Mouse (Mus musculus) limb, embryonic 14.5 days (tissue): ENCODE results near the gene Gpr3. TPM values are rescaled to one million over a fixed set of nuclear protein-coding genes. Genes with fewer than 3 reads are reported as not detected.

ENCODE experiments used
- ATAC-seq: fragments of 200-750 bp; cut with Nextera tagmentation; 2 replicates; pipeline ENCODE4 v1.8.0; 2017; ENCODE audit warnings: low read depth, moderate number of reproducible peaks, moderate TSS enrichment; ENCODE audit not compliant: low FRiP score
- DNase-seq: peaks from one replicate; pipeline ENCODE4 v3.0.0-alpha.2; 2015; ENCODE audit warnings: low spot score
- H3K27ac ChIP-seq: fragments of 300-500 bp; sonication (generic); replicated peaks from 2 replicates; pipeline ENCODE4 v1.5.1; 2014; ENCODE audit warnings: low read depth, mild to moderate bottlenecking, low read length, moderate library complexity, mixed read lengths
- H3K27me3 ChIP-seq: fragments of 300-500 bp; sonication (generic); 2 replicates; pipeline ENCODE4 v1.6.1; 2014; ENCODE audit warnings: low read length, mixed read lengths; ENCODE audit not compliant: control insufficient read depth, insufficient read depth
- H3K36me3 ChIP-seq: fragments of 300-500 bp; sonication (generic); 2 replicates; pipeline ENCODE4 v1.6.1; 2014; ENCODE audit warnings: mild to moderate bottlenecking, low read length, moderate library complexity, mixed read lengths; ENCODE audit not compliant: control insufficient read depth, insufficient read depth
- H3K4me1 ChIP-seq: fragments of 300-500 bp; sonication (generic); 2 replicates; pipeline ENCODE4 v1.6.1; 2014; ENCODE audit warnings: antibody characterized with exemption, low read length, mixed read lengths; ENCODE audit not compliant: control insufficient read depth, insufficient read depth
- H3K4me2 ChIP-seq: fragments of 300-500 bp; sonication (generic); replicated peaks from 2 replicates; pipeline ENCODE4 v1.6.1; 2014; ENCODE audit warnings: low read depth, mild to moderate bottlenecking, low read length, moderate library complexity; ENCODE audit not compliant: severe bottlenecking
- H3K4me3 ChIP-seq: fragments of 300-500 bp; sonication (generic); replicated peaks from 2 replicates; pipeline ENCODE4 v1.5.1; 2014; ENCODE audit warnings: low read length
- H3K9ac ChIP-seq: fragments of 300-500 bp; sonication (generic); 2 replicates; pipeline ENCODE4 v1.6.1; 2014; ENCODE audit warnings: mild to moderate bottlenecking, low read depth, low read length, moderate library complexity; ENCODE audit not compliant: severe bottlenecking
- H3K9me3 ChIP-seq: fragments of 300-500 bp; sonication (generic); 2 replicates; pipeline ENCODE4 v1.6.1; 2016; ENCODE audit warnings: low read length; ENCODE audit not compliant: control insufficient read depth
- POLR2A ChIP-seq: fragments of 200-500 bp; IDR thresholded peaks from 2 replicates; pipeline ENCODE4 v1.8.0; 2012; ENCODE audit warnings: inconsistent platforms, mild to moderate bottlenecking, moderate library complexity, borderline replicate concordance; ENCODE audit not compliant: insufficient read depth, insufficient read length; ENCODE audit errors: extremely low read depth
- WGBS: fragments of 180-500 bp; shearing (Covaris S2); extraction: QIAGEN DNeasy Blood & Tissue Kit; methylation state at CpG from one replicate; pipeline ENCODE4 v1.1.7; 2014; 5-methylcytosine and 5-hydroxymethylcytosine counted together
- polyA plus RNA-seq, 2 experiments: library from polyadenylated mRNA; depleted of rRNA in 1 of 2; stranded (reverse) in 1 of 2; unstranded in 1 of 2; fragments of >200 nt; fragmentation: Nextera tagmentation in 1 of 2; extraction: Ambion mirVana in 1 of 2; gene quantifications; 2 replicates each; pipeline versions ENCODE4 v1.2.1 to v1.2.3; 2012 to 2014

Gene Gpr3
- polyA plus RNA-seq, 2 experiments, result 0.22 to 0.84 TPM

GRCm38 (mm10) chr4:133176761-133177403 lies 35.5 kb downstream of the Gpr3 start:
- DNase-seq, result no peak

GRCm38 (mm10) chr4:133175998-133176760 lies 36.2 kb downstream of the Gpr3 start:
- Histone ChIP-seq H3K27ac (peak overlapping the region; percentile 58; the same call in 1 of the 2 replicates), H3K9ac (no peak overlapping the region), H3K36me3 (peaks cover 28% of the 10 kb centered on the region), H3K4me1 (peaks cover 17% of the 10 kb centered on the region), H3K4me3 (no peak overlapping the region), H3K9me3 (no peaks in the 10 kb centered on the region), H3K27me3 (no peaks in the 10 kb centered on the region), H3K4me2 (no peak overlapping the region)
- DNase-seq (peak; percentile 48), ATAC-seq (peak; percentile 57; the same call in 1 of the 2 replicates)
- no peak for TF ChIP-seq POLR2A
- WGBS, result 28% methylated on average over 14 of the region's 14 CpGs

More at GRCm38 (mm10) chr4:133176761-133177403, 35.5 kb downstream of the Gpr3 start:
- no peak overlapping the region; the same call in 1 of the 2 replicates for H3K27ac ChIP-seq
- no peak for ATAC-seq
- 64% methylated on average over 18 of the region's 18 CpGs for WGBS
- peaks cover 29% of the 10 kb centered on the region for H3K36me3 ChIP-seq
- peaks cover 17% of the 10 kb centered on the region for H3K4me1 ChIP-seq
- H3K4me2 ChIP-seq, result no peak overlapping the region
- no peak overlapping the region for H3K9ac ChIP-seq
- no peak for TF ChIP-seq POLR2A
- H3K27me3 ChIP-seq, result no peaks in the 10 kb centered on the region
- no peaks in the 10 kb centered on the region for H3K9me3 ChIP-seq
- H3K4me3 ChIP-seq, result no peak overlapping the region

- H3K4me2 ChIP-seq, result no peak overlapping the region
- no peaks in the 10 kb centered on the region for H3K27me3 ChIP-seq
- DNase-seq, result no peak
- no peak overlapping the region for H3K9ac ChIP-seq
- 84% methylated on average over 7 of the region's 7 CpGs for WGBS
- peaks cover 24% of the 10 kb centered on the region for H3K4me1 ChIP-seq
- H3K27ac ChIP-seq, result no peak overlapping the region
- H3K4me3 ChIP-seq, result no peak overlapping the region
- ATAC-seq, result no peak
- H3K9me3 ChIP-seq, result no peaks in the 10 kb centered on the region
- H3K36me3 ChIP-seq, result peaks cover 23% of the 10 kb centered on the region
- TF ChIP-seq POLR2A, result no peak
These were observed 37.1 kb downstream of the Gpr3 start for GRCm38 (mm10) chr4:133175274-133175673.

GRCm38 (mm10) chr4:133174361-133174760 lies 38.0 kb downstream of the Gpr3 start:
- no peak for ATAC-seq
- no peak overlapping the region for H3K27ac ChIP-seq

GRCm38 (mm10) chr4:133172451-133172850 lies 39.9 kb downstream of the Gpr3 start:
- no peak overlapping the region for H3K4me2 ChIP-seq
- no peaks in the 10 kb centered on the region for H3K27me3 ChIP-seq
- H3K27ac ChIP-seq, result no peak overlapping the region
- no peak for ATAC-seq
- DNase-seq, result no peak
- H3K4me3 ChIP-seq, result no peak overlapping the region
- TF ChIP-seq POLR2A, result no peak
- H3K4me1 ChIP-seq, result peaks cover 33% of the 10 kb centered on the region
- H3K36me3 ChIP-seq, result peaks cover 6% of the 10 kb centered on the region; the same call in 1 of the 2 replicates
- 88% methylated on average over 4 of the region's 4 CpGs for WGBS
- H3K9me3 ChIP-seq, result no peaks in the 10 kb centered on the region
- H3K9ac ChIP-seq, result no peak overlapping the region

More at GRCm38 (mm10) chr4:133174361-133174760, 38.0 kb downstream of the Gpr3 start:
- DNase-seq, result no peak
- Histone ChIP-seq H3K9me3 (no peaks in the 10 kb centered on the region), H3K4me2 (no peak overlapping the region), H3K4me3 (no peak overlapping the region), H3K4me1 (peaks cover 28% of the 10 kb centered on the region), H3K27me3 (no peaks in the 10 kb centered on the region), H3K36me3 (peaks cover 17% of the 10 kb centered on the region), H3K9ac (no peak overlapping the region)
- 36% methylated on average over 4 of the region's 4 CpGs for WGBS
- no peak for TF ChIP-seq POLR2A
